In the genomic region with DNA sequence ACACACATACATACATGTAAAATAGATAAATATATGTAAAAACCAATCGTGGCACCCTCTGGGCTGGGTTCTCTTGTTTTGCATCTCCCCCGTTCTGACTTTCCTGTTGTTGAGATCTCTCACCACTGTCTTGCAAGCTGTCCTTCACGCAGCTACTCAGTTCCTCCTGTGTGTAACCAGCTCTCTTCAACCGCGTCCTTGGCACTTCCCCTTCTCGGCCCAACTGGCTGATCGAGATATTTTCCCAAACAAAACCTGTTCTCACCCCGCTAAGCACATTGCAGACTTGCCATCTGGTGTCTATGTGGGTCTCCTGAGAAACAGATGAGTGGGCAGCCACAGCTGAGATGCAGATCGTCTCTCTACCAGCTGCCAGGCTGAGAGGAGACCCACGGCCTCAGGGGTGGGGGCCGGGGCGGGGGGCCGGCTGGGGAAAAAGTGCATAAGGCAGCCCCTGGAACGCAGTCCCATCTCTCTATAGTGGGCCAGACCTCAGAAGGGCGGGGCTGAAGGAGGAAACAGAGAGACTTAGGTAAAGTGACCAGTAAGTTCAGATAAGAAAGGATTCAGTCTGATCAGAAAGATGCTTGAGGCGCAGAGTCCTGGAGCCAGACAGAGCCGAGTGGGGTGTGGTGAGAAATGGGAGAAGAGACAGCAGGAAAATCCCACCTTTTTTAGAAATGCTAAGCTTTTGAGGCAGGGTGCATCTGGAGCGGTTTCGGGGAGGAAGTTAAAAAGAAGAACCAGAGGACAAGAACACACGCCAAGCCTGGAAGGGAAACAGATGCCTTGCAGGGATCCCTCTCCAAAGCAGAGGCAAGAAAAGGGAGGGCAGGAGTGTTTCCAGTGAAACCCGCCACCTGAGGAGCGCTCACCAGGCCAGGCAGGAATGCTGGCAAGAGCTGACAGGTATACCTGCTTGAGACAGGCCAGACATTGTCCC, we compare ENCODE assay signal across 8 mouse cellular contexts. TPM values are rescaled to one million over a fixed set of nuclear protein-coding genes. Genes with fewer than 3 reads are reported as not detected.
DNase-seq lines count a peak whose midpoint lies in the region; ATAC-seq and TF ChIP-seq lines count a peak whose summit lies in the region.

No protein-coding gene starts in this region.

- peak; percentile 52 for DNase-seq in urinary bladder, postnatal 14 days (ENCODE audit: low spot score)
- no peak for DNase-seq in urinary bladder, postnatal 25 days (ENCODE audit: low spot score)
- DNase-seq in embryo, embryonic 10.5 days (ENCODE audit: low spot score) = peak; percentile 24
- DNase-seq in left cerebral cortex, postnatal 14 days (ENCODE audit: low spot score in 2 of 2) = peak; percentile 75 to 83
- no peak for DNase-seq in adipocyte (ENCODE audit: low spot score)

- no peaks in the 10 kb centered on the region for H3K9me3 ChIP-seq in megakaryocyte, embryonic 14.5 days

- H3K27ac ChIP-seq in small intestine, adult 2 months (ENCODE audit: insufficient read depth, low read depth, low read length) = peak overlapping the region; percentile 43

- H3K4me3 ChIP-seq in megakaryocyte, embryonic 14.5 days (replicated peaks) = peak overlapping the region; percentile 89
- H3K4me3 ChIP-seq in small intestine, adult 2 months (ENCODE audit: low read depth, low read length) = peak overlapping the region; percentile 17

- intact Hi-C loops in left cerebral cortex, postnatal 14 days (cut with DNase I) = loop anchor here (5.0 to 10.0 kb wide), 2 partner anchors 54 to 231 kb away; a partner anchor contains a TSS

- H3K27me3 ChIP-seq in megakaryocyte, embryonic 14.5 days (replicated peaks) = no peaks in the 10 kb centered on the region
- H3K27me3 ChIP-seq in small intestine, adult 2 months (ENCODE audit: control insufficient read depth, insufficient read depth, low read length) = no peaks in the 10 kb centered on the region

- TF ChIP-seq CTCF in small intestine, adult 2 months (IDR thresholded peaks at IDR 0.05; ENCODE audit: extremely low read depth, insufficient read length, insufficient replicate concordance, low read depth, low read length) = no peak

- H3K36me3 ChIP-seq in megakaryocyte, embryonic 14.5 days (replicated peaks; ENCODE audit: low read length) = no peaks in the 10 kb centered on the region
- no peaks in the 10 kb centered on the region for H3K36me3 ChIP-seq in small intestine, adult 2 months (ENCODE audit: control insufficient read depth, insufficient read depth, low read length)

- TF ChIP-seq POLR2A in small intestine, adult 2 months (IDR thresholded peaks at IDR 0.05; ENCODE audit: low read depth, low read length) = no peak

- peaks cover 75% of the 10 kb centered on the region for H3K4me1 ChIP-seq in megakaryocyte, embryonic 14.5 days
- peaks cover 3% of the 10 kb centered on the region; the same call in 1 of the 2 replicates for H3K4me1 ChIP-seq in small intestine, adult 2 months (ENCODE audit: control insufficient read depth, insufficient read depth, insufficient read length, low read length)

- ATAC-seq in hematopoietic stem cell, adult 5-6 weeks (replicated peaks in 1 of 2; ENCODE audit: insufficient read depth in 1 of 2, low FRiP score in 2 of 2, low TSS enrichment in 1 of 2, low read depth in 1 of 2, poor library complexity in 2 of 2, severe bottlenecking in 2 of 2) = peak; percentile 74 to 83

- 56% methylated on average over 22 of the region's 22 CpGs for WGBS in small intestine, adult 2 months

RNA-seq across cellular contexts. Expression of a gene that starts 28.4 kb away (rescaled TPM):
- 180 and 242 TPM in 2 replicates for total RNA-seq in hematopoietic stem cell, adult 5-6 weeks (2017)
- total RNA-seq in left cerebral cortex, postnatal 14 days (2021) = 10 to 100 TPM; 48.1 to 50.3 TPM
- polyA plus RNA-seq in megakaryocyte, embryonic 14.5 days (2012; ENCODE audit: insufficient read depth, low replicate concordance) = 14.1 and 79.2 TPM in 2 replicates
- 57.2 and 82.3 TPM in 2 replicates for polyA plus RNA-seq in small intestine, adult 2 months (2012; rRNA removed)

RNA-seq across cellular contexts. Expression of a gene that starts 43.0 kb away (rescaled TPM):
- 9.2 and 11.4 TPM in 2 replicates for total RNA-seq in hematopoietic stem cell, adult 5-6 weeks (2017)
- total RNA-seq in left cerebral cortex, postnatal 14 days (2021) = 10 to 100 TPM; 20.0 to 20.7 TPM
- polyA plus RNA-seq in megakaryocyte, embryonic 14.5 days (2012; ENCODE audit: insufficient read depth, low replicate concordance) = 30.8 and 31.0 TPM in 2 replicates
- 47.9 and 84.4 TPM in 2 replicates for polyA plus RNA-seq in small intestine, adult 2 months (2012; rRNA removed)

Comparison
In these comparisons a context has a peak if more than half of its experiments do, and no peak if none do; other contexts are left out.
1. DNase-seq: peak in urinary bladder, postnatal 14 days (single experiment), embryo, embryonic 10.5 days (single experiment) and left cerebral cortex, postnatal 14 days (2 of 2); none in urinary bladder, postnatal 25 days (single experiment) and adipocyte (single experiment).